Mouse (Mus musculus) forebrain, embryonic 10.5 days (tissue): ENCODE data around the gene Gm21913. TPM values are rescaled to one million over a fixed set of nuclear protein-coding genes. Genes with fewer than 3 reads are reported as not detected.
"Not testable (repeated sequence)": the region's sequence is repeated elsewhere in the genome, so short reads cannot be mapped to it uniquely, and the experiment has no call there.

Source experiments
- DNase-seq: peaks from one replicate; pipeline ENCODE4 v3.0.0-alpha.2; 2017; ENCODE audit warnings: low spot score; ENCODE audit errors: extremely low spot score
- H3K27ac ChIP-seq: fragments of 300-500 bp; sonication (generic); 2 replicates; pipeline ENCODE4 v1.5.1; 2016; ENCODE audit warnings: mild to moderate bottlenecking
- H3K27me3 ChIP-seq: fragments of 300-500 bp; sonication (generic); 2 replicates; pipeline ENCODE4 v1.6.1; 2016; ENCODE audit warnings: mild to moderate bottlenecking; ENCODE audit not compliant: poor library complexity, severe bottlenecking
- H3K36me3 ChIP-seq: fragments of 300-500 bp; sonication (generic); replicated peaks from 2 replicates; pipeline ENCODE4 v1.6.1; 2016; ENCODE audit warnings: mild to moderate bottlenecking, moderate library complexity
- H3K4me1 ChIP-seq: fragments of 300-500 bp; sonication (generic); 2 replicates; pipeline ENCODE4 v1.6.1; 2016
- H3K4me3 ChIP-seq: fragments of 300-500 bp; sonication (generic); 2 replicates; pipeline ENCODE4 v1.5.1; 2016; ENCODE audit warnings: mild to moderate bottlenecking, moderate library complexity
- H3K9me3 ChIP-seq: fragments of 300-500 bp; sonication (generic); 2 replicates; pipeline ENCODE4 v1.6.1; 2016; ENCODE audit warnings: mild to moderate bottlenecking, moderate library complexity
- WGBS: fragments of 180-500 bp; shearing (Covaris S2); methylation state at CpG from one replicate; pipeline ENCODE4 v1.1.7; 2016; 5-methylcytosine and 5-hydroxymethylcytosine counted together
- polyA plus RNA-seq: library from polyadenylated mRNA; unstranded; fragments of >200 nt; fragmentation: Nextera tagmentation; extraction: Ambion mirVana; gene quantifications from 2 replicates; pipeline ENCODE4 v1.2.1, GENCODE M21; 2016

Gm21913 gene
- polyA plus RNA-seq: not detected in 2 replicates

DNA sequence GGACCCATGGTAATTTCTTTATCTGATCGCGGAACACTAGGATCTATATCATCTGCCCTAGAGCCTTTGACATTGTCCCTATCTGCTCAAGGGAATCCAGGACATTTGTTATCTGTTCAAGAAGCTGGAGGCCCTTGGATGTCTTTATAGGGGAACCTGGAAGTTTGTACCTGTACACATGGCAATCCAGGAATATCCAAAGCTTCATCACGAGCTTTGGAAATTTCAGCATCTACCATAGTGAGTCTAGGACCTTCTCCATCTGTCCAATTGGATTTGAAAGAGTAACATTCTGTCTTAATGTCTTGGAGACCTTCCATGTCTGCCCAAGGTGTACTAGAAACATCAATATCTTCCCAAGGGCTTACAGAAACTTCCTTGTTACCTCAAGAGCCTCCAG, at the start of gene Gm21913:
Gm21913 (plus strand) TSS at position 301 of the 400 bp plus-strand sequence.
- no CpG with 5 or more reads among the region's 3 CpGs for WGBS
- H3K27me3 ChIP-seq, H3K9me3 ChIP-seq, H3K27ac ChIP-seq, DNase-seq, H3K4me1 ChIP-seq, H3K4me3 ChIP-seq, H3K36me3 ChIP-seq: not testable (repeated sequence)

Other genes starting within 250 kb of the Gm21913 start
- gene Gm29110, start 153.4 kb upstream of the Gm21913 start, polyA plus RNA-seq: not detected in 2 replicates